Mouse (Mus musculus) adipocyte (in vitro differentiated cells): ENCODE measurements at regions not wholly inside any gene's neighbourhood (a gene's known extent, or its start where the extent isn't known, plus 50 kb on each side); places are given as distances from the start of the nearest gene placed in this dataset.
"Not testable (repeated sequence)": the region's sequence is repeated elsewhere in the genome, so short reads cannot be mapped to it uniquely, and the experiment has no call there.

Experiments used
- DNase-seq: peaks from one replicate; pipeline ENCODE4 v3.0.0-alpha.2; 2016; ENCODE audit warnings: low spot score

- DNase-seq: peak; percentile 57
Measured at GRCm38 (mm10) chr1:184235131-184235983, 201.3 kb upstream of the 1700056E22Rik start.

- DNase-seq: no peak
Measured at GRCm38 (mm10) chr1:184234320-184234988, 200.4 kb upstream of the 1700056E22Rik start.

GRCm38 (mm10) chr1:184233741-184234255 lies 199.7 kb upstream of the 1700056E22Rik start:
- no peak for DNase-seq

- no peak for DNase-seq
Measured at GRCm38 (mm10) chr1:184222326-184222725, 188.2 kb upstream of the 1700056E22Rik start.

- no peak for DNase-seq
Measured at GRCm38 (mm10) chr1:184221792-184222191, 187.7 kb upstream of the 1700056E22Rik start.

- DNase-seq: no peak
Measured at GRCm38 (mm10) chr1:184197272-184197671, 163.2 kb upstream of the 1700056E22Rik start.

GRCm38 (mm10) chr1:184191325-184191724 lies 157.2 kb upstream of the 1700056E22Rik start:
- no peak for DNase-seq

- DNase-seq: peak; percentile 72
Measured at GRCm38 (mm10) chr1:184187582-184187981, 153.5 kb upstream of the 1700056E22Rik start.

GRCm38 (mm10) chr1:184182163-184182562 lies 148.1 kb upstream of the 1700056E22Rik start:
- no peak for DNase-seq

- DNase-seq: not testable (repeated sequence)
Measured at GRCm38 (mm10) chr1:184174416-184174815, 140.3 kb upstream of the 1700056E22Rik start.

GRCm38 (mm10) chr1:184173739-184174138 lies 139.6 kb upstream of the 1700056E22Rik start:
- DNase-seq: no peak

GRCm38 (mm10) chr1:184172986-184173385 lies 138.9 kb upstream of the 1700056E22Rik start:
- DNase-seq: no peak

GRCm38 (mm10) chr1:184171601-184172000 lies 137.5 kb upstream of the 1700056E22Rik start:
- no peak for DNase-seq

- no peak for DNase-seq
Measured at GRCm38 (mm10) chr1:184170926-184171325, 136.8 kb upstream of the 1700056E22Rik start.

- no peak for DNase-seq
Measured at GRCm38 (mm10) chr1:184169967-184170366, 135.9 kb upstream of the 1700056E22Rik start.

- DNase-seq: no peak
Measured at GRCm38 (mm10) chr1:184169034-184169783, 135.1 kb upstream of the 1700056E22Rik start.

GRCm38 (mm10) chr1:184166951-184167350 lies 132.8 kb upstream of the 1700056E22Rik start:
- DNase-seq: no peak

- DNase-seq: not testable (repeated sequence)
Measured at GRCm38 (mm10) chr1:184162526-184162925, 128.4 kb upstream of the 1700056E22Rik start.

GRCm38 (mm10) chr1:184147713-184148112 lies 113.6 kb upstream of the 1700056E22Rik start:
- DNase-seq: no peak

- DNase-seq: no peak
Measured at GRCm38 (mm10) chr1:184142974-184143373, 108.9 kb upstream of the 1700056E22Rik start.

- no peak for DNase-seq
Measured at GRCm38 (mm10) chr1:184140486-184140885, 106.4 kb upstream of the 1700056E22Rik start.

GRCm38 (mm10) chr1:184140082-184140481 lies 106.0 kb upstream of the 1700056E22Rik start:
- DNase-seq: no peak
